Mouse (Mus musculus) hindbrain, embryonic 10.5 days (tissue): ENCODE data around the gene Wfdc21. TPM values are rescaled to one million over a fixed set of nuclear protein-coding genes. Genes with fewer than 3 reads are reported as not detected.
A peak's percentile ranks its signal among the peaks of the same experiment; 100 is the strongest.

ENCODE experiments used
- DNase-seq: peaks from one replicate; pipeline ENCODE4 v3.0.0-alpha.2; 2017; ENCODE audit warnings: low spot score
- H3K27ac ChIP-seq: fragments of 300-500 bp; sonication (generic); 2 replicates; pipeline ENCODE4 v1.5.1; 2016; ENCODE audit warnings: mild to moderate bottlenecking, moderate library complexity
- H3K27me3 ChIP-seq: fragments of 300-500 bp; sonication (generic); 2 replicates; pipeline ENCODE4 v1.6.1; 2016; ENCODE audit warnings: mild to moderate bottlenecking; ENCODE audit not compliant: poor library complexity, insufficient read depth, severe bottlenecking
- H3K36me3 ChIP-seq: fragments of 300-500 bp; sonication (generic); 2 replicates; pipeline ENCODE4 v1.6.1; 2016; ENCODE audit warnings: mild to moderate bottlenecking, moderate library complexity
- H3K4me1 ChIP-seq: fragments of 300-500 bp; sonication (generic); replicated peaks from 2 replicates; pipeline ENCODE4 v1.6.1; 2016; ENCODE audit warnings: mild to moderate bottlenecking
- H3K4me3 ChIP-seq: fragments of 300-500 bp; sonication (generic); 2 replicates; pipeline ENCODE4 v1.5.1; 2016; ENCODE audit warnings: mild to moderate bottlenecking, moderate library complexity
- H3K9me3 ChIP-seq: fragments of 300-500 bp; sonication (generic); 2 replicates; pipeline ENCODE4 v1.6.1; 2016; ENCODE audit warnings: mild to moderate bottlenecking, moderate library complexity
- WGBS: fragments of 180-500 bp; shearing (Covaris S2); methylation state at CpG from one replicate; pipeline ENCODE4 v1.1.7; 2016; 5-methylcytosine and 5-hydroxymethylcytosine counted together
- polyA plus RNA-seq: library from polyadenylated mRNA; unstranded; fragments of >200 nt; fragmentation: Nextera tagmentation; extraction: Ambion mirVana; gene quantifications from 2 replicates; pipeline ENCODE4 v1.2.1, GENCODE M21; 2016

Wfdc21 gene
- polyA plus RNA-seq, 1 experiment from 2014 or later: not detected

DNA sequence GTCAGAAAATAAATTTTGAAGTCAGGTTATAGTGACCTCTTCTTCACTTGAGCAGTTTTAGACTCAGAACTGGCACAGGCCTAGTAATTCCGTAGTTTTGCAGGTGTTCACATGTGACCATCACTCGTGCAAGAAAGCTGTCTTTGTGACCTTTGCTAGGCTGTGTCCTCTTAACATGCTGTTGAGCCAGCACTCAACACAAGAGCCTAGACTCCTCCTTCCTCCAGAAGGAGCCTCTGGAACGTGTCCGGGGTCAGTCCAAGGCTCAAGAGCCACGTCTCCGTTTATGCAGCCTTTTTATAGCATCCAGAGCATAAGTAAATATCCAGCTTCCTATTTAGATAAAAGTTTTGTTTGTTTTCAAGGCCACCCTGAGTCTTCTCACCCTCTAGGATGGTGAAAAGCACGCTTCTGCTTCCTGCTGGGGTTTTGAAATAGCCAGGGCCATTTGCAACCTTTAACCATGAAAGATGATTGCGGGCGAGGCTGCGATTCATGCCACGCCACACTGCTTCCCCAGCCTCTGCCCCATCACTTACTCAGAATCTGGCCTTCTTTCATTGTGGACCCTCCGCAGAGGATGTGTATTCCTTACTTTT lies 45.7 kb downstream of the Wfdc21 start:
- Histone ChIP-seq H3K36me3 (no peaks in the 10 kb centered on the region), H3K4me3 (no peak overlapping the region), H3K27ac (no peak overlapping the region), H3K4me1 (no peaks in the 10 kb centered on the region), H3K27me3 (no peaks in the 10 kb centered on the region), H3K9me3 (no peaks in the 10 kb centered on the region)
- no peak for DNase-seq
- 86% methylated on average over 12 of the region's 12 CpGs for WGBS

DNA sequence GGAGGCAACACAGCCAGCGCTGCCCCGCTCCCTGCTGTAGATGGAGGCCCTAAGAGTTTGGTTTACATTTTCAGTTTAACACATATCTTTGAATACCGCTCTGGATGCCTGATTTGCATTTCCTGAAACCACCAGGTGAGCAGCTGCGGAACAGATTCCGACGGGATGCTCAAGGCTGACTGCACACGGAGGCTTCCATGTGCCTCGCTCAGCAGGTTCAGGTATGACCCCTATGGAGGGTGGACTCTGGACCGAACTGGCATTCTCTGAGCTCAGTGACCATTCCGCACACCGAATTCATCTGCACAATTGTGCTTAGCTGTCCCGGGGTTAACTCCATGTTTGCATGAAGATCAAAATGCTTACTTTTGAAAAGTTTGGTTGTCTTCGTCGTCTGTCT lies 46.5 kb downstream of the Wfdc21 start:
- Histone ChIP-seq H3K36me3 (no peaks in the 10 kb centered on the region), H3K9me3 (no peaks in the 10 kb centered on the region), H3K4me3 (no peak overlapping the region), H3K4me1 (no peaks in the 10 kb centered on the region), H3K27ac (no peak overlapping the region), H3K27me3 (no peaks in the 10 kb centered on the region)
- WGBS: 85% methylated on average over 14 of the region's 14 CpGs
- no peak for DNase-seq

DNA sequence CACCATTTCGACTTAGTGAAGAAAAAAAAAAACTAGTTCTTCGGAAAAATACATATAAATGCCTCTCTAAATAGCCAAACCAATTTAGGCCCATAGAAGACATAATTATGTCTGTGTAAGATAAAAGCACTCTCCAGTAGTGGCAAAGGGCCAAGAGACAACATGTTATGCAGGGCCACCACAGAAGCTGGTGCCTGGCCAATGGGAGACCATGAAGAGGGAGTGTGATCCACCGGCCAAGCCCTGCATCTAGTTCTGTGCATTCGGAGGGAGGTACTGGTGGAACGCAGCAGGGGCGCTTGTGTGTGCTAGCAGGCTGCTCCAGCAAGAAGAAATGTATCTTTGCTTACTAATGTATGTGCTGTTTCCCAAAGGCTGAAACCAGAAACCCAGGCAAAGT lies 49.4 kb downstream of the Wfdc21 start:
- no peak for DNase-seq
- Histone ChIP-seq H3K36me3 (no peaks in the 10 kb centered on the region), H3K9me3 (no peaks in the 10 kb centered on the region), H3K4me3 (no peak overlapping the region), H3K27me3 (no peaks in the 10 kb centered on the region), H3K4me1 (no peaks in the 10 kb centered on the region), H3K27ac (no peak overlapping the region)
- WGBS: 88% methylated on average over 6 of the region's 6 CpGs

DNA sequence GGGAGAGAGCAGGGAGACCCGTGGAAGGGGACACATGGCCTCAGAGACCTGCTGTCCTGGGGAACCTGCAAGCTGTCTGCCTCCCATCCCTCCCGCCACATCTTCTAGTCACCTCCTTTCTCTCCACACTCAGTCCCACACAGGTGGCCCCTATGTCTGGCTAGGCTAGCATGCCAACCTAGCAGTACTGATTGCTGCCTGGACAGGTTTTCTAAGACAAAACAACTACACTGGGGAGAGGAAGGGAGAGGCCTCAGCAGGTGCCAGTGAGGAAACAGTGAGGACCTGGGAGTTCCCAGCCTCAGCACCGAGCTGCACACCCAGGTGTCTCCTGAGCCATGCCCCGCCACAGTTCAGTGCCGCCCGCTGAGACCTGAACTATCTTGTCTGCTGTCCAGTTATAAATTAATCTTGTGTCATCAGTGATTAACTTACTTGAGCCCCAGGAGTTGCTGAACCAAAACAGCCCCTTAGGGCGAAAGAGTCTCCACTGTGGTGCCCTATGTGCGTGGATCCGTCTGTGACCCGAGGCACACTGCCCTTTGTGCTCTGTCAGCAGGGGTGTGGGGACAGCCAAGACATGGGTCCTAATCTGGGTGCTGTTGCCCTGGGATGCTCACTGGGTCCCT lies 50.4 kb downstream of the Wfdc21 start:
- Histone ChIP-seq H3K9me3 (no peaks in the 10 kb centered on the region), H3K4me1 (no peaks in the 10 kb centered on the region), H3K27ac (no peak overlapping the region), H3K36me3 (no peaks in the 10 kb centered on the region), H3K4me3 (no peak overlapping the region), H3K27me3 (no peaks in the 10 kb centered on the region)
- no peak for DNase-seq
- 77% methylated on average over 10 of the region's 10 CpGs for WGBS

DNA sequence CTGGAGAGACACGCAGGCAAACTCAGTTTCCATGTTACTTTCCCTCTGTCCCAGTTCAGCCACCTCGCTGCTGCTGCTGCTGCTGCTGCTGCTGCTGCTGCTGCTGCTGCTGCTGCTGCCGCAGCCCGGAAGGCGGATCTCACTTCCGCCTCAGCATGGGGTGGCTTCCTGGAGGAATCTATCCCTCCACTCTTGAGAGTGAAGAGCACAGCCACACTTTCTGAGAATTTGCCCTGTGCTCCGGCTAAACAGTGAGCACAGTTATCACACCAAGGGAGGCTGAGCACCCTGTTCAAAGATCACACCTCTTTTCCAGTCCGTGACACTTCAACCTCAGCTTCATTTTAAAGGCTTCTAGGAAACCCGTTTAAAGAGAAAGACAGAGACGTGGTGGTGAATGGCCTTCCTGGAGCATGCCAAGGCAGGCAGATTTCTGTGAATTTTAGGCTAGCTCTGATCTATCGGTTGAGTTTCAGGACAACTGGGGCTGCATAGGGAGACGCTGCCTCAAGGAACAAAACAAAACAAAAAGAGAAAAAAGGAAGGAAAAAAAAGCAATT lies 53.2 kb downstream of the Wfdc21 start:
- H3K36me3 ChIP-seq: no peaks in the 10 kb centered on the region
- no peak for DNase-seq
- H3K9me3 ChIP-seq: no peaks in the 10 kb centered on the region
- WGBS: 68% methylated on average over 12 of the region's 12 CpGs
- H3K27ac ChIP-seq: no peak overlapping the region
- no peaks in the 10 kb centered on the region for H3K27me3 ChIP-seq
- H3K4me3 ChIP-seq: no peak overlapping the region
- peaks cover 4% of the 10 kb centered on the region; the same call in 1 of the 2 replicates for H3K4me1 ChIP-seq

DNA sequence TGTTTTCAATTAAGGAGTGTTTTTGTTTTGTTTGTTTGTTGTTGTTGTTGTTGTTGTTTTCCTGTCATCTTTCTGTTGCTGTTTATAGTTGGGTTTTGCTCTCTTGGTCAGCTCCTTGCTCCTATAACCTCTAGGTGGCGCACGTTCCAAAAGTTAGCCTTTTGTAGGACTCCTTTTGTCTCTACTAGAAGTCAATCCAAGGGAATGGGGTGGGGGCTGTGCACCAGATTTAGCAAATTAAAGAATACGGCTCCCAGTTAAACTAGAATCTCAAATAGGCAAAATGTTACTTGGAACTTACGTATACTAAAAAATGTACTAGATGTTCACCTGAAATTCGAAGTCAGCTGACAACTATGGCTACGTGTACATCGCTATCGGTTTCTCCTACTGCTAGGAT lies 55.4 kb downstream of the Wfdc21 start:
- Histone ChIP-seq H3K36me3 (no peaks in the 10 kb centered on the region), H3K27ac (no peak overlapping the region), H3K4me3 (no peak overlapping the region), H3K9me3 (no peaks in the 10 kb centered on the region), H3K4me1 (peaks cover 4% of the 10 kb centered on the region; the same call in 1 of the 2 replicates), H3K27me3 (no peaks in the 10 kb centered on the region)
- WGBS: 70% methylated on average over 8 of the region's 8 CpGs
- peak; percentile 16 for DNase-seq

Other genes with a start within 250 kb of the Wfdc21 start
- 0.10 TPM in 1 of 2 replicates, not detected in the other for gene Heatr9, start 224.8 kb upstream of the Wfdc21 start, polyA plus RNA-seq
- not detected in 2 replicates for gene Ccl5, start 216.4 kb upstream of the Wfdc21 start, polyA plus RNA-seq
- 1.1 and 1.5 TPM in 2 replicates for gene Ccl9, start 168.3 kb upstream of the Wfdc21 start, polyA plus RNA-seq
- 1.9 and 3.0 TPM in 2 replicates for gene Ccl6, start 153.9 kb upstream of the Wfdc21 start, polyA plus RNA-seq
- gene Rpl9-ps1, start 101.3 kb upstream of the Wfdc21 start, polyA plus RNA-seq: not detected in 2 replicates
- gene Ccl3, start 97.6 kb upstream of the Wfdc21 start, polyA plus RNA-seq: 1.2 and 1.3 TPM in 2 replicates
- 0.58 TPM in 1 of 2 replicates, not detected in the other for gene Ccl4, start 84.4 kb upstream of the Wfdc21 start, polyA plus RNA-seq
- 0.31 TPM in 1 of 2 replicates, not detected in the other for gene Wfdc17, start 42.9 kb upstream of the Wfdc21 start, polyA plus RNA-seq
- gene Wfdc18, start 37.9 kb upstream of the Wfdc21 start, polyA plus RNA-seq: not detected in 2 replicates
- gene Heatr6, start 6.8 kb downstream of the Wfdc21 start, polyA plus RNA-seq: 30.0 and 30.1 TPM in 2 replicates
- not detected in 2 replicates for gene Hnf1b, start 103.1 kb downstream of the Wfdc21 start, polyA plus RNA-seq
- gene Ddx52, start 195.1 kb downstream of the Wfdc21 start, polyA plus RNA-seq: 32.3 and 40.2 TPM in 2 replicates
- gene Synrg, start 217.5 kb downstream of the Wfdc21 start, polyA plus RNA-seq: 11.3 and 15.9 TPM in 2 replicates